Mouse (Mus musculus) bone marrow, adult 2 months (tissue): ENCODE measurements around the gene Bag1. TPM values are rescaled to one million over a fixed set of nuclear protein-coding genes. Genes with fewer than 3 reads are reported as not detected.

ENCODE experiments used
- H3K27ac ChIP-seq: fragments of 200-500 bp; 2 replicates; pipeline ENCODE4 v1.5.1; 2012; ENCODE audit warnings: low read depth, mild to moderate bottlenecking, control low read depth, inconsistent platforms, low read length; ENCODE audit not compliant: control insufficient read depth, poor library complexity, insufficient read depth
- H3K4me1 ChIP-seq: fragments of 200-500 bp; 2 replicates; pipeline ENCODE4 v1.6.1; 2011; ENCODE audit warnings: low read length; ENCODE audit not compliant: control insufficient read depth, insufficient read depth
- H3K4me3 ChIP-seq: fragments of 200-500 bp; replicated peaks from 2 replicates; pipeline ENCODE3; 2011; ENCODE audit warnings: mild to moderate bottlenecking, low read depth, low read length, control low read depth; ENCODE audit not compliant: control insufficient read depth
- CTCF ChIP-seq: fragments of 200-500 bp; IDR thresholded peaks from 2 replicates; pipeline ENCODE4 v1.5.1; 2011; ENCODE audit warnings: low read length, control low read depth; ENCODE audit not compliant: control insufficient read depth, insufficient read depth
- POLR2A ChIP-seq: fragments of 200-500 bp; IDR thresholded peaks from 2 replicates; pipeline ENCODE4 v1.6.1; 2011; ENCODE audit warnings: low read depth, mild to moderate bottlenecking, control low read depth, low read length, borderline replicate concordance; ENCODE audit not compliant: control insufficient read depth
- WGBS: fragments of 180-500 bp; shearing (Covaris S2); methylation state at CpG from one replicate; pipeline ENCODE4 v1.1.7; 2018; 5-methylcytosine and 5-hydroxymethylcytosine counted together
- polyA plus RNA-seq: library from polyadenylated mRNA; stranded (reverse); fragments of >200 nt; gene quantifications from 2 replicates; pipeline ENCODE4 v1.2.4, GENCODE M21; 2011; ENCODE audit warnings: low replicate concordance; ENCODE audit not compliant: missing spikeins, insufficient read depth, insufficient read length

Bag1 gene
- polyA plus RNA-seq, 1 experiment, result 216 TPM

DNA sequence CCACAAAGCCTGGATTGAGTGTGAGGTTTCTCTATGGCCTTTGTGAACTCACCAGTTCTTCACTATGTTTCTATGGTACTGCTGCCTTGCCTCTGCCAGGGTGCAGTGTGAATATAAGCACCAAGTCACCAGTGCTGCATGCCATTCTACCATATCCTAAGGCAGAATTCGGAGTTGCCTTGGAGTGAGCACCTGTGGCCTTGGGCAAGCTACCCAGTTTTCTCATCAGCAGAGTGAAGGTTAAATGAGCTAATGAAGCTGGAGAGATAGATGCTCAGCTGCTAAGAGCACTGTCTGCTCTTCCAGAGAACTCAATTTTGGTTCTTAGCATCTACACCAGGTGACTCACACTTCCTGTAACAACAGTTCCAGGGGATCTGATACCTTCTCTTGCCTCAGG is 25.9 kb upstream of the Bag1 start:
- Histone ChIP-seq H3K4me1 (no peaks in the 10 kb centered on the region; the same call in 1 of the 2 replicates), H3K4me3 (no peak overlapping the region), H3K27ac (no peak overlapping the region)
- TF ChIP-seq POLR2A (no peak), CTCF (no peak)
- 79% methylated on average over 1 of the region's 1 CpGs for WGBS

DNA sequence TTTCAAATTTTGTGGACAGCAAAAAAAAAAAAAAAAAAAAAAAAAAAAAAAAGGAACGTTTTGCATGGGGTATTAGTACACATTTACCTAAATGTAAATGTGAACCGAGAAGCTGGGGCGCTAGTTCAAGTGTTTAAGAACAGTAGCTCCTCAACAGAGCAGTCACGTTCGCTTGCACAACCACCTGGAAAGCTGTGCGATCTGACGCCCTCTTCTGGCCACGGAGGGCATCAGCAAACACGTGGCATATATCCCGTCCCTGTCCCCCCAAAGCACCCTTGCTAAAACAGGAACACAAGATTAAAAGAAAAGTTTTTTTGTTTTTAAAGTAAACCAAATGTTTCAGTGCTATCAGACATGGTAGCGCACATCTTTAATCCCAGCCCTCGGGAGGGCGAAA is 23.6 kb upstream of the Bag1 start:
- 23% methylated on average over 13 of the region's 13 CpGs for WGBS
- Histone ChIP-seq H3K27ac (no peak overlapping the region; the same call in 1 of the 2 replicates), H3K4me3 (peak overlapping the region; percentile 61), H3K4me1 (no peaks in the 10 kb centered on the region; the same call in 1 of the 2 replicates)
- TF ChIP-seq POLR2A (no peak), CTCF (peak; percentile 79)

DNA sequence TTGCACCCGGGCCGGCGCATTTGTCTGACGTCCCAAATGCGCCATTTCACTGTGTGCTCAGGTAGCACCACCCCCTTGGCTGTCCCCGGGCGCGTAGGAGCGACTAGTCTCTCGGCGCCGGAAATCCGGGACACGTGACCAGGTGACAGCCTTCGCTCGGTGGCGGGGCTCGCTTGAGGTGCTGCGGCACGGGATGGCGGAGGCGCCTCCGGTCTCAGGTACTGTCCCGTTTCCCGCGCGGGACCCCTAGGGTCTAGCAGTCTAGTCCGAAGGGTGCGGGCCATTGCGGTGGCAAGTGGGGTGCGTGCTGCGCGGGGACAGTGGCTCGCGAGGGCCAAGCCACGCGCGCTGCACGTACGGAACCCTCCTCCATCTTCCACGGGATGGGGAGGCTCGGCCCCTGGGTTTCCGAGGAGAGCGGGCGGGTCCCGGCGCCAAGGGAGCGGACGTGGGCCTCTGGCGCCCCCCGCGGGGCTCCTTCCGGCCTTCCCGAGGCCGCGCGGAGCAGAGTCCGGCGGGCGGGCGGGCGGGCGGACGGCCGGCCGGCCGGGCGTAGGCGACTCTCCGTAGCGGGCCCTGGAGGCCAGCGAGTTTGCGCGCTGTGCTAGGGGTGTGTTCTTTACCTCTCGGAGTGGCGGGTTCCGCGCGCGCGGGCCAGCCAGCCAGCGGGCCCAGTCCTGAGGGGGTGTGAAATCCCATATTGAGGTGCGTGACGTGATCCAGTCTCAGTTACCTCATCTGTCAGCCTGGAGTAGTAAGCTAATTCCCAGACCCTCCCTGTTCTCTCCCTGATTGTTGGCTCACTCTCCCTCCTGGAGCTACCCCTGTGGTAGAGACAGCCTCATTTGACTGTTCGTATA is 23.0 kb upstream of the Bag1 start, which contains the start of gene Nfx1:
Gene Nfx1 (plus strand): TSS at position 65 of the 860 bp plus-strand sequence.
- TF ChIP-seq POLR2A (peak; percentile 80; the same call in 1 of the 2 replicates), CTCF (no peak)
- Histone ChIP-seq H3K4me3 (peak within 1 kb of the TSS; percentile 92), H3K27ac (peak within 1 kb of the TSS; percentile 86), H3K4me1 (no peaks in the 10 kb centered on the region; the same call in 1 of the 2 replicates)
- WGBS, result under 1% methylated on average over 85 of the region's 85 CpGs

DNA sequence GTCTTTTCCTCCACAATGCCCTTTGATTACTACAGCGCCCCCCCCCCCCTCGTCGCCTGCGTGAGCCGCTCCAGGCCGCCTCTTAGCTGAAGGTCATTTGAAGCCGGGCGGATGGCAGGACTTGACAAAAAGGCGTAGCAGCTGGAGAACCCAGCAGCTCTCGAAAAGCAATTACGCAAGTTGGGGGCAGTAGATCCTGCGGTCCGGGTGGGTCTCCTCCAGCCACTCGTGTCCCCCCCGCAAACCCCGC is 22.4 kb upstream of the Bag1 start:
- Histone ChIP-seq H3K27ac (peak overlapping the region; percentile 86), H3K4me1 (no peaks in the 10 kb centered on the region; the same call in 1 of the 2 replicates), H3K4me3 (peak overlapping the region; percentile 92)
- TF ChIP-seq POLR2A, result no peak
- under 1% methylated on average over 16 of the region's 16 CpGs for WGBS

DNA sequence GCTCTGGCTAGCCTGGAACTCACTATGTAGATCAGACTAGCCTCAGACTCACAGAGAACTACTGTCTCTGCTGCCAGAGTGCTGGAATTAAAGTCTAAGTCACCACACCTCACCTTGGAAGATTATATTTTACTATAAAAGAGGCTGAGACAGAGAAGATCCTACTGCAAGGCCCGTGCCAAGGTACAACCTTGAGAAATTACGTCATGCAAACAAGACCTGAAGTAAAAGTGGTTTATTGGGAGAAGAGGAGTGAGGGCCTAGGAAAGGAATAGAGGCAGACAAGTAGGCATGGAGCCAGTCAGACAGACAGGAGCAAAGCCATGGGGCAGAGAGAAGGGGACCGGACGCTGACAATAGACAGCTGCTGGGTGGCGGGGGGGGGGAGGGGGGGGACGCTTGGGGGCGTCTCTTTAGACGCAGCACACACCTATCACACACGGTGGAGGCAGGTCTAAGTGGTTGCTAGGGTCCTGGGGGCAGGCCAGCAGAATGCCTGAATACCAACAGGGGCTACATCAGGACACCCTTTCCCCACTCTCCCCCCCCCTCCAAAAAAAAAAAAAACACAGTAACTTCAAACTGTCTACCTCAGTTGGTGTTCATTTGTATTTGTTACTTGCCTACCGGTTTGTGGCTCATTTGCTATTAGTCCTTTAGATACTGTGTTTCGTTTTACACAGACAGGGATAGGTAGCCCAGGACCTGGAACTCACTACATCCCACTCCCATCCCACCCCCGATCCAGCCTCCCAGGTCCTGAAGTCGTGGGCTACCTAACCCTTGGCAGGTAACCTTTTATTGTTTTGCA is 21.9 kb upstream of the Bag1 start:
- Histone ChIP-seq H3K4me1 (no peaks in the 10 kb centered on the region; the same call in 1 of the 2 replicates), H3K27ac (peak overlapping the region; percentile 86), H3K4me3 (peak overlapping the region; percentile 92)
- WGBS, result 8% methylated on average over 11 of the region's 13 CpGs
- TF ChIP-seq CTCF (no peak), POLR2A (no peak)

DNA sequence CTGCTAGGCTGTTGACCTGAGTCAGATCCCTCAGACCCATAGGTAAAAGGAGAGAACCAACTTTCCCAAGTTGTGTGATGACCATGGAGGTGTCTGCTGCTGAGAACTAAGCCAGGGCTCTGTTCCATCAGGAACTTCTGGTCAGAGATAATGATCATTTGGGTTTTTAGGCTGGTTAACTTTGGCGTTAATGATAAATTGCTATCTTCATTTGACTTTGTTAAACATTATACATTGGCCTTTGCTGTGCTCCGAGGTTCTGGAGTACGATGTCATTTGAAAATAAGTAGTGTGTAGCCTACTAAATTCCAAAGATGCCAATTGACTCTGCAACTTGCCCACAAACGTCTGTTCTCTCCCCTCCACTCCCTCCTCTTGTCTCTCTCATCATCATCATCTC is 21.1 kb upstream of the Bag1 start:
- TF ChIP-seq POLR2A (no peak), CTCF (no peak)
- no peaks in the 10 kb centered on the region; the same call in 1 of the 2 replicates for H3K4me1 ChIP-seq
- H3K27ac ChIP-seq, result no peak overlapping the region
- no peak overlapping the region for H3K4me3 ChIP-seq
- WGBS, result 68% methylated on average over 4 of the region's 4 CpGs

DNA sequence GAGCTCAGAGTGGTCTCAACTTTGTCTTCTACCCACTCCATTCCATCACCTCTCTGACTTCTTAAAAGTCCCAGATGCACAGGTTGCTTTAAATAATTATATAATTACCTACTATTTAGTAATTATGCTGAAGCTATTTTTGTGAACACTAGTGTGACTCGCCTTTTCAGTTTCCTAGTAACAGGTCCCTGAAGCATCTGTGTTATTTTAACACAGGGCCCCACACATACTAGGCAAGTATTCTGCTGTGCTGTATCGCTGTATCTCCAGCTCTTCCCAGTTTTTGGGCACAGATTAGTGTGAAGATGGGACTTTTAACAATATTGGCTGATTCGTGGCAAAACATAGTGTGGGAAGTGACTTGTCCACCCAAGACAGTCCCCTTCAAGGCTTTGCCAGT is 15.4 kb upstream of the Bag1 start:
- Histone ChIP-seq H3K4me3 (no peak overlapping the region), H3K27ac (no peak overlapping the region), H3K4me1 (no peaks in the 10 kb centered on the region)
- TF ChIP-seq POLR2A (no peak), CTCF (no peak)
- 84% methylated on average over 3 of the region's 3 CpGs for WGBS

DNA sequence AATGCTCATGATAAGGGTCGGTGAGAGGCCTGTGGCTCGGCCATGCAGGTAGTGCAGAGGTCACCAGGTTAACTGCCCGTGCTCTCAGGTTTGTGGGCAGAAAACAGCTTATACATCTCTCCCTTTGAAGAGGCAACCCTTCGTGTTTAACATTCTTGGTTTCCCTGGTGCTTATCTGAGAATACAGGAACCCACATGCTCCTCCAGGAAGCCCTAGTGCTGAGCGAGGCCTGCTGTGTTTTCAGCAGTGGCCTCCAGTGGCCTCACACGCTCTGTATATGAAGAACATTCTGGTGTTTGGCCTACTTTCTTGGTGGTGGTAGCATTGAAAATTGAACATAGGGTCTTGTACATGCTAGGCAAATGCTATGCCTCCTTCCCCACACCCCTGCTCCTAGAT is 7.8 kb upstream of the Bag1 start:
- H3K4me3 ChIP-seq, result no peak overlapping the region
- WGBS, result 53% methylated on average over 6 of the region's 6 CpGs
- TF ChIP-seq POLR2A, result no peak
- TF ChIP-seq CTCF, result no peak
- no peak overlapping the region for H3K27ac ChIP-seq
- H3K4me1 ChIP-seq, result no peaks in the 10 kb centered on the region

DNA sequence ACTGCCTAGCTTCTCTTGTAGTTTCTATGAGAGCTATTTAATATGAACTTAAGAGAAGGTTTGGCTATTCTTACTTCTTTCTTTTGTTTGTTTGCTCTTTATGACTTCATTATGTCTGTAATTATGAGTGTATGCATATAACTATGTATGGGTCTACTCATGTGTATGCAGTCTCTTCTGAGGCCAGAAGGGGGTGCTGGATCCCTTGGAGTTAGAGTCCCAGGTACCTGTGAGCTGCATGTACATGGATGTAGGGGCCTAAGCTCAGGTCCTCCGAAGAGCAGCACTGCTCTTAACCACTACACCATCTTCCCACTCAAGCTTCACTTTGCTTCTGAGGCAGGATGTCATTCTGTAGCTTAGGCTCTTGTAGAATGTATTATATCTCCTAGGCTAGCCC is 5.4 kb upstream of the Bag1 start:
- Histone ChIP-seq H3K4me1 (no peaks in the 10 kb centered on the region), H3K27ac (no peak overlapping the region), H3K4me3 (no peak overlapping the region)
- WGBS, result 57% methylated on average over 1 of the region's 1 CpGs
- TF ChIP-seq POLR2A, result no peak
- peak; percentile 51 for TF ChIP-seq CTCF
